Mouse (Mus musculus) mature B cell (primary cell): ENCODE data around the gene Smim24.

ENCODE experiments used
- in situ Hi-C: fragments of 300-500 bp; cut with MboI; formaldehyde crosslinking; loops from 2 replicates; pipeline ENCODE4 v1.14.3; 2019

Gene Smim24

GRCm38 (mm10) chr10:81389801-81390677, 2.8 kb upstream of the Smim24 start:
- in situ Hi-C loops: no loop called here

GRCm38 (mm10) chr10:81390678-81390965, 2.2 kb upstream of the Smim24 start:
- in situ Hi-C loops: no loop called here

- in situ Hi-C loops: no loop called here
These were observed 581 bp upstream of the Smim24 start for GRCm38 (mm10) chr10:81392270-81392669.

- in situ Hi-C loops: no loop called here
These were observed 709 bp downstream of the Smim24 start for GRCm38 (mm10) chr10:81393456-81394063.

DNA sequence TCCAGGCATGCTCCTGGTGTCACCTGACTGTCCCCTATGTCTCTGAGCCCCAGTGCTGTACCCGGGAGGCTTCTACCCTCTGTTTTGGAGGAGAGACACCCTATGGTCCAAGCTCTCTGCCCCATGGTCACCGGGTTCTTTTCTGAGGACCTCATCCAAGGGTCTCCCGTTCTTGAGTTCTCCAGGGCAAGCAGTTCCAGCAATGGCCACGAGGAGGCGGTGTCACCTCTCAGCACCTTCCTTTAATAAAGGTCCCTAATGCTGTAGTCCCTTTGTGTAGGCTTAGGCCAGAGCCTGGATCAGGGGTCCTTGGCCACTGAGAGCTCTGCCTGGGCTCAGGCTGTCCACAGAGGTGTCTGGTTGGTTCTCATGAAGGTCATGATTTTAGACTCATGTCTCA, 2.3 kb downstream of the Smim24 start:
- in situ Hi-C loops: no loop called here

DNA sequence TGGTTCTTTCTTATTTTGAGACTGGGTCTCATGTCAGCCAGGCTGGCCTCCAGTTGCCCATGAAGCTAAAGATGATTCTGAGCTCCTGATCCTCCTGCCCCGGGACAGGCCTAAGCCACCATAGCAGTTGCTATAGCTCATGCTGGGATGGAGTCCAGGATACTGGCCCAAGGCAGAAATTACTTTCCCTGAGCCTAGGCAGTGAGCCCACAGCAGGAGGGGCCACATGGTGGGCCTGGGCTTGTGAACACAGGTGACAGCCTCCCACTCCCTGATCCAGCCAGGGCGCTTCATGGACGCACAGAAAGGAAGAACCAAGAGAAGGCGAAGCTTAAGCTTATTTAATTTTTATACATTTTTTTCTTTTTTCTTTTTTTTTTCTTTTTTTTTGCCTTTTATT, 3.0 kb downstream of the Smim24 start:
- in situ Hi-C loops: no loop called here

GRCm38 (mm10) chr10:81396749-81397148, 3.9 kb downstream of the Smim24 start:
- in situ Hi-C loops: no loop called here

DNA sequence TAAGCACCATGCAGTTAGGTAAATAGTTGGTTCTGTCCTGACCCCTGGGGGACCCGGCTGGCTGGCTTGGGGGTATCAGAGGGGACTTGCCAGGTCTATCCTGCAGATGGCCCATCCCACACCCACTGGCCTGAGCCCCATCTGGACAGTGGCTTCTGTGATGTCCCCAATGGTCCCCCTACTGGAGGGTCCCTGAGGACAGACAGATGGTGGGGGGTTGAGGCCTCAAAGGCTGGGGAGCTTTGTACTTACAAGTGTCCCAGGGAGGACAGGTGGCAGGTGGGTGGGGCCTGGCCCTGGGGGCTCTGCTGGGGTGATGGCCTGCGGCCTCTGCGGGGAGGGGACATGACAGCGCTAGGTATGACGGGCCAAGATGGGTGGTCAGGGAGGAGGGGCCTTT, 6.4 kb downstream of the Smim24 start:
- in situ Hi-C loops: no loop called here

GRCm38 (mm10) chr10:81399798-81400308, 7.0 kb downstream of the Smim24 start:
- in situ Hi-C loops: no loop called here

DNA sequence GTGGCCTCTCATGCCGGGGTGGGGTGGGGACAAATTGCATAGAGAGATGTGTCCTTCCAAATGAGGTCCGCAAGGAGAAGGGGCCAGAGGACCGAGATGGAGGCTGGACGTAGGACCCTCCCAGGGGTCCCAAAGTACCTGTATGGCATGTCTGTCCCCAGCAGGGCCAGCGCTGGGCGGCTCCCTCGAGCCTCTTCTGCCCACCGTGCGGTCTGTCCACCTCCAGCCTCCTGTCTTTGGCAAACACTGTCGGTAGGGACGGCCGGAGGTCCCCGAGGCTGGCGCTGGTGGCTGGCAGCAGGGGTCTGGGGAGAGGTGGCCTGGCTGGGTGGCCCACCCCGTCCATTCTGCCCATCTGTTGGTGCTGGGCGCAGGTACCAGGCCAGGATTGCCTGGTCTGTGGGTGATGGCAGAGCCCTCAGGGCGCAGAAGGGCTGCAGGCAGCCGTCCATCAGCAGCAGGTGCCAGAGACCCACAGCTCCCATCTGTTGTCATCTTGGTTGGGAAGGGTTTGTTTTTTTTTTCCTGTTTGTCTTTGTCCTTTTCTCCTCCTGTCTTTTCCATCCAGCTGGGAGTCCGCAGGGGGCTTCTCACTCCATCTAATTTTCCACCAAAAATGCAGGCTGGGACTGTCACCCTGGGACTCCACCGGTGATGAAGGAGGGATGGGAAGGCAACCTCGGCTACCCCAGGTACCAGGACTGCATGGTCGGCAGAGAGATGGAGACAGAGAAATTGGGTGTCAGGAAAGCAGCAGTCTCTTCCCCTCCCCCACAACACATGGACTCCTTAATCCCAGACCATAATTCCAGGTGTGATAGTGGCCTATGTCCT, 7.7 kb downstream of the Smim24 start:
- in situ Hi-C loops: no loop called here

DNA sequence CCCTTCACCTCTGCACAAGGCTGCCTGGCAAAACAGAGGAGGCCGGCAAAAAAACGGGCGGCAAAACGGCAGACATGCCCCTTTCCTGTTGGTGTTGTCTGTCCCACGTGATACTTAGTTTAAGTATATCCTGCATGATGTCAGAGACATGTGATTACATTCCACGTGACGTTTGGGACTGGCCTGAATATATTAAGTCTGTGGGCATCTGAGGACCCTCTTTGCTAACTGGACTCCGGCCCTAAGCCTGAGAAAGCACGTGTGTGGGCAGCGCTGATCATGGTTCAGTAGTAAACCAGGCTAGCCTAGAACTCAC, 8.3 kb downstream of the Smim24 start:
- in situ Hi-C loops: no loop called here

DNA sequence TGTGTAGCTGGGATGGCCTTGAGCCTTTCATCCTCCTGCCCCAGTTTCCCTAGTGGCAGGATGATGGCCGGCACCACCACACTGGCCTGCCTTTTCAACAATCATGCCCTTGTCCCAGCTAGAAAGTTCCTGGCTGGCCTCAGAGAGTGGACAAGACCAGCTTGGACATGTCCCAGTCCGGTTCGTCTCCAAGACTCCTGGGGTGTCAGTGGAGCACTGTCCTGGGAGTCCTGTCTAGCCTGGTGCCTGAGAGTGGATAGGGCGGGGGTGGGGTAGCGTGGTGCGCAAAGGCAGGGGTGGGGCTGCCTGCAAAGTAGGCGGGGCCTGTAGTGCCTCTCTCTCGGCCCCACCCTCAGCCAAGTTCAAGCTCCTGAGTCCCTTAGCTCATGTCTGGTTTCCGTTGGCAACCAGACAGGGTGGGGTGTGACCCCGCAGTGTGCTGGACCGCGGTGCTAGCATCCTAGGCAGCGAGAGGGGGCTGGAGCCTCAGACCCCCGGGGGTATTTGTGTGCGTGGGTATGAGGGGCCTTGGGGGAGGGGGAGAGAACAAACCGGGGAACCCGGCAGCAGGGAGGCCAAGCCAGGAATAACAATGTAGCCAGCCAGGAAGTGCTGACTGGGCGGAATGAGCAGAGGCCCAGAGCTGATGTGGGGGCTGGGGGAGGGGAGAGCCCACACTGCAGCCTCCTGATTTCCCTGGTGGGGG, 8.8 kb downstream of the Smim24 start:
- in situ Hi-C loops: no loop called here

GRCm38 (mm10) chr10:81402227-81402765, 9.4 kb downstream of the Smim24 start:
- in situ Hi-C loops: no loop called here

GRCm38 (mm10) chr10:81403511-81403910, 10.7 kb downstream of the Smim24 start:
- in situ Hi-C loops: no loop called here

GRCm38 (mm10) chr10:81404082-81404481, 11.2 kb downstream of the Smim24 start:
- in situ Hi-C loops: no loop called here

DNA sequence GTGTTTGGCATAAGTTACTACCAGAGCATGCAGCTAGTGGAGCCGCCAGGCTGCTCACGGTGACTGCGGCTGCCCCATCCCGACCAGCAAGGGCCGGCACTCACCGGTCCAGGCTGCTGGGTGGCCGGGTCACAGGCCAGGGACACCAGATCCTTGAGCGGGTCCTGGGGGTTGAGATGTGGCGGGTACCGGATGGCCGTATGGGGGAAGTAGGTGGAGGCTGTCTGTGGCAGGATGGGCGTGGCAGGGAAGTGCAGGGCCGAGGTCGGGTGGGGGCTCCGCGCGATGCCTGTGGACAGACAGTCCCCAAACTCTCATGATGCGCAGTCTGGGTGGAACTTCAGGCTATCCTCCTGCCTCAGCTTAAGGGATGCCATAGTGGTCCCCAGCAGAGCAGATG, 11.9 kb downstream of the Smim24 start:
- in situ Hi-C loops: loop anchor here (5.0 kb wide), 1 partner anchor 38 kb away; no protein-coding TSS in a partner anchor

- in situ Hi-C loops: loop anchor here (5.0 kb wide), 1 partner anchor 37 kb away; no protein-coding TSS in a partner anchor
These were observed 12.8 kb downstream of the Smim24 start for GRCm38 (mm10) chr10:81405588-81406201.

GRCm38 (mm10) chr10:81406504-81407440, 13.9 kb downstream of the Smim24 start:
- in situ Hi-C loops: loop anchor here (5.0 kb wide), 1 partner anchor 36 kb away; no protein-coding TSS in a partner anchor

- in situ Hi-C loops: loop anchor here (5.0 kb wide), 1 partner anchor 35 kb away; no protein-coding TSS in a partner anchor
These were observed 14.9 kb downstream of the Smim24 start for GRCm38 (mm10) chr10:81407539-81408423.
